Mouse (Mus musculus) bone marrow, adult 2 months (tissue): Measurements from ENCODE around the gene Fhl4. TPM values are rescaled to one million over a fixed set of nuclear protein-coding genes. Genes with fewer than 3 reads are reported as not detected.

ENCODE experiments used
- H3K27ac ChIP-seq: fragments of 200-500 bp; 2 replicates; pipeline ENCODE4 v1.5.1; 2012; ENCODE audit warnings: low read depth, mild to moderate bottlenecking, control low read depth, inconsistent platforms, low read length; ENCODE audit not compliant: control insufficient read depth, poor library complexity, insufficient read depth
- H3K4me1 ChIP-seq: fragments of 200-500 bp; 2 replicates; pipeline ENCODE4 v1.6.1; 2011; ENCODE audit warnings: low read length; ENCODE audit not compliant: control insufficient read depth, insufficient read depth
- H3K4me3 ChIP-seq: fragments of 200-500 bp; replicated peaks from 2 replicates; pipeline ENCODE3; 2011; ENCODE audit warnings: mild to moderate bottlenecking, low read depth, low read length, control low read depth; ENCODE audit not compliant: control insufficient read depth
- CTCF ChIP-seq: fragments of 200-500 bp; IDR thresholded peaks from 2 replicates; pipeline ENCODE4 v1.5.1; 2011; ENCODE audit warnings: low read length, control low read depth; ENCODE audit not compliant: control insufficient read depth, insufficient read depth
- POLR2A ChIP-seq: fragments of 200-500 bp; IDR thresholded peaks from 2 replicates; pipeline ENCODE4 v1.6.1; 2011; ENCODE audit warnings: low read depth, mild to moderate bottlenecking, control low read depth, low read length, borderline replicate concordance; ENCODE audit not compliant: control insufficient read depth
- WGBS: fragments of 180-500 bp; shearing (Covaris S2); methylation state at CpG from one replicate; pipeline ENCODE4 v1.1.7; 2018; 5-methylcytosine and 5-hydroxymethylcytosine counted together
- polyA plus RNA-seq: library from polyadenylated mRNA; stranded (reverse); fragments of >200 nt; gene quantifications from 2 replicates; pipeline ENCODE4 v1.2.4, GENCODE M21; 2011; ENCODE audit warnings: low replicate concordance; ENCODE audit not compliant: missing spikeins, insufficient read depth, insufficient read length

Gene Fhl4
- polyA plus RNA-seq, 1 experiment: 0.45 TPM

DNA sequence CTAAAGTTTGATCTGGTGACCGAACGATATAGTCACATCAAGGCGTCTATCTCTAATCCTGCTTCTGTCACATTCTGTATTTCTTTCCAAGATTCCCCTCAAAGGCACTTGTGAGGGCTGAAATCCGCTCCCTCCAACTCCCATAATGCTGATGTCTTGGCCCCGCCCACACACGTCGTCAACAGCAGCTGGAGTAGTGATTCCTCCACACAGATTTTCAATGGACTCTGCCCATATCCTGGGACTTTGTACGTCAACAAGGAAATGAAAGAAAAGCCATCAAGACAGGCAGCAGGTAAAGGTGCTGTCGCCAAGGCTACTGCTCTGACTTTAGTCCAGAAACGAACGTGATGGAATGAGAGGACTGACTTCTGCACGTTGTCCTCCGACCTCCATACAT lies 22.9 kb upstream of the Fhl4 start:
- Histone ChIP-seq H3K4me3 (no peak overlapping the region), H3K4me1 (peaks cover 1% of the 10 kb centered on the region; the same call in 1 of the 2 replicates), H3K27ac (no peak overlapping the region)
- TF ChIP-seq CTCF (no peak), POLR2A (no peak)
- 87% methylated on average over 13 of the region's 13 CpGs for WGBS

DNA sequence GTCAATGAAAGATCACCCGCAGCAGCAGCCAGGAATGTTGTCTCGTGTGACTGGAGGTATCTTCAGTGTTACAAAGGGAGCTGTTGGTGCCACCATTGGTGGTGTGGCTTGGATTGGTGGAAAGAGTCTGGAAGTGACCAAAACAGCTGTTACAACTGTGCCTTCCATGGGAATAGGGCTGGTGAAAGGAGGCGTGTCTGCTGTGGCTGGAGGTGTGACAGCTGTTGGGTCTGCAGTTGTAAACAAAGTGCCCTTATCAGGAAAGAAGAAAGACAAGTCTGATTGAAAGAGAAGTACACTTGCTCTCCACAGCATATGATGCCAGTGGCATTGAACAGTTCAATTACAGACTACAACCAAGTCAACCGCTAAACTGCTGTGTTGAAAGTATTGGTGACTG lies 12.1 kb upstream of the Fhl4 start:
- Histone ChIP-seq H3K27ac (no peak overlapping the region), H3K4me1 (no peaks in the 10 kb centered on the region), H3K4me3 (no peak overlapping the region)
- 89% methylated on average over 4 of the region's 4 CpGs for WGBS
- TF ChIP-seq POLR2A (no peak), CTCF (no peak)

DNA sequence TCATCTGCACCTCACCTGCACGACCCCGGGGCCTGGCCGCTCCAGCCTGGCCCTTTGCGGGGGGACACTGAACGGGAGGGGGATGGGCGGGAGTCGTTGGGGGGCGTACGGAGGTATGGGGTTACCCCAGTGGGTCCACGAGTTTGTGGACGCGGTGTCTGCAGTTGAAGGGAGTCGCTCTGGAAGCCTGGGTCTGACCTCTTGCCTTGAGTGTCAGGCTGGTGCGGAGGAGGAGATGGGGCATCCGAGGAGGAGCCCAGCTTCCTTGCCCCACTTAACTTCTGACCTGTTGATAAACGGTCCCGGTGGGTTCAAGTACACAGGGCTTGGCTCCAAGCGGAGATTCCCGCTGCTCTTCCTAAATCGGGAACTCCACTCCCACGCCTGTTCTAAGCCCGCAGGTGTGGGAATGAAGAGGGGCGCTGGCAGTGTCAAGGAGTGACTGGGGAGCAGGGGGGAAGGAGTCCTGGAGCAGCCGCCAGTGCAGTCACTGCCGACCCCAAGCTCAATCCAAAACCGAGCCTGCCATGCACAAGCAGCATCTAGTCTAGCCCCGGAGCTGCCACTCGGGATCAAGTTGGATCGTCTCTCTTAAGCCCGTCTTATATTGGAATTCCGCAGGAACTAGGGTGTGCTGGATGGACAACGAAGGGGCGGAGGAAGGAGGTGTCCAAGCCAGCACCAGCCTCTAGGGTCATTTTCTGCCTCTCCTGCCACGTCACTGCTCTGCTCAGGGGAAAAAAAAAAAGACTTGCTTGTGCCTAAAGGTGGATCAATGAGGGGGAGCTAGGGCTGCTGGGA lies 990 bp upstream of the Fhl4 start:
- no peak for TF ChIP-seq POLR2A
- TF ChIP-seq CTCF: no peak
- 1% methylated on average over 34 of the region's 34 CpGs for WGBS
- peak overlapping the region; percentile 67 for H3K4me3 ChIP-seq
- H3K4me1 ChIP-seq: no peaks in the 10 kb centered on the region; the same call in 1 of the 2 replicates
- peak overlapping the region; percentile 71; the same call in 1 of the 2 replicates for H3K27ac ChIP-seq

DNA sequence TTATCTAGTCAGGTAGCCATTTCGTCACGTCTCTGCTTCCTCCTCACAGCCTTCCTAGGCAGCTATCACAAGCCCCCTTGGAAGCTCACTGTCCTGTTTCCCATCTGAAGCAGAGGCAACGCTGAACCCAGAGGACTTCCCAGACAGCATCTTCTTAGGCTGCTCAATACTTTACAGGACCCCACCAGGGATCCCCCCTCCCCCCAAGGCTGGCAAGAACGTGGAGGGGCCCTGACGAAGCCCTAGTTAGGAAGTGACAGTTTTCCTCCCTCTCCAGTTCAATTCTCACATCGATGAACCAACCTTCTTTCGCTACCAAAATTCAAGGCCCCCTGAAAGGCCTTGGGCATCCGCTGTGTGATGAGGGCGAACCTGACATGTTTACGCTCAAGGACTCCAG lies 454 bp downstream of the Fhl4 start:
- no peak for TF ChIP-seq POLR2A
- TF ChIP-seq CTCF: no peak
- under 1% methylated on average over 10 of the region's 10 CpGs for WGBS
- Histone ChIP-seq H3K27ac (peak overlapping the region; percentile 73), H3K4me1 (no peaks in the 10 kb centered on the region; the same call in 1 of the 2 replicates), H3K4me3 (peak overlapping the region; percentile 76)

DNA sequence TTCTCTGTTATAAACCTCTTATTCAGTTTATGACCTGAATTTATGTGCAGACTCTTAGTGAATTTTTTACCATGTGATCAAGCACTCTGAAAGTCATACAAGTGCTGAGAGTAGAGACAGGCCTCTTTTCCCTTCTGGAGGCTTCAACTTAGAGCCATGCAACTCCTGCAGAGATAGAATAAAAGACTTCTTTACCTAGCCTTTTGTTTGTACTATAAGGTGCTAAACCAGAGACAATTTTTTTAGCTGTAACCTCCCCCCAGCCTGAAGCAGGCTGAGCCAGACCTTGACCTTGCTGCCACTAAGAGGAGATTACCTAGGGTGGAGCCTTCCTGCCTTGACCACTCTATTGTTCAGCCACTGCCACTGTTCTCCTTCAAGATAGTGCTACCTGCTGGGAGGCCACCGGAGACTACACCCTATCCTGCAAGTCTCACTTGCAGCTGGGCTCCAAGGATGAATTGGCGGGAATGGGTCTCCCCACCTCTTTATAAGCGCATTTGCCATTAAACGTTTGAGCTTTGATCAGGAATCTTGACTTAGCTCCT lies 30.6 kb downstream of the Fhl4 start:
- H3K27ac ChIP-seq: no peak overlapping the region

DNA sequence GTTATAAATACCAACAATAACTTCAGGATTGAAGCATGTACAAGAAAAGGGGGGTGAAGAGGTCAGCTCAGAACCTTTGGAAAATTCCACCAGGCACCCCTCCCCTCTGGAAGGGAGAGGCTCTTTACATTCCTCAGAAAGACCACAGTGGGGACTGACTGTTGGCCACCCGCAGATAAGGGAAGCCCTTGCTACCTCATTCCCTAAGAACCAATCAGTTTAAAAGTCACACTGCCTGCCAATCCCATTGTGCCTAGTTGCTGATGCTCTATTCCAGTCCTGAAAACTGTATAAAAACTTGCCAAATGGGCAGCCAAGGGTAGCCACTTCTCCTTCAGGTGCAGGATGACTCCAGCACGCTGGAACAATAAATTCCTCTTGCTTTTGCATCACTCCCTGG lies 47.4 kb downstream of the Fhl4 start:
- no peak overlapping the region for H3K27ac ChIP-seq
- TF ChIP-seq CTCF: no peak
- no peak for TF ChIP-seq POLR2A
- no peak overlapping the region for H3K4me3 ChIP-seq
- 78% methylated on average over 2 of the region's 2 CpGs for WGBS
- H3K4me1 ChIP-seq: no peaks in the 10 kb centered on the region

More for the DNA sequence above, 30.6 kb downstream of the Fhl4 start:
- no peak overlapping the region for H3K4me3 ChIP-seq
- TF ChIP-seq POLR2A (no peak), CTCF (no peak)
- H3K4me1 ChIP-seq: no peaks in the 10 kb centered on the region
- 76% methylated on average over 4 of the region's 4 CpGs for whole genome bisulfite sequencing

DNA sequence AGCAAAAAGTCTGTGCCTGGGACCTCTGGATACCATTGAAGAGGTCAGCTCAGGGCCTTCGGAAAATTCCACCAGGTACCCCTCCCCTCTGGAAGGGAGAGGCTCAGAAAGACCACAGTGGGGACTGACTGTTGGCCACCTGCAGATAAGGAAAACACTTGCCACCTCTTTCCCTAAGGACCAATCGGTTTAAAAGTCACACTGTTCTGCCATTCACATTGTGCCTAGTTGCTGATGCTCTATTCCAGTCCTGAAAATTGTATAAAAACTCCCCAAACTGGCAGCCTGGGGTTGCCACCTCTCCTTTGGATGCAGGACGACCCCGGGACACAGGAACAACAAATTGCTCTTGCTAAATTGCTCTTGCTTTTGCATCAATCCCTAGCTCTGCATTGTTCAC lies 49.8 kb downstream of the Fhl4 start:
- H3K27ac ChIP-seq: no peak overlapping the region
- no peak overlapping the region for H3K4me3 ChIP-seq
- TF ChIP-seq CTCF (no peak), POLR2A (no peak)
- H3K4me1 ChIP-seq: no peaks in the 10 kb centered on the region
- WGBS: 45% methylated on average over 4 of the region's 4 CpGs

DNA sequence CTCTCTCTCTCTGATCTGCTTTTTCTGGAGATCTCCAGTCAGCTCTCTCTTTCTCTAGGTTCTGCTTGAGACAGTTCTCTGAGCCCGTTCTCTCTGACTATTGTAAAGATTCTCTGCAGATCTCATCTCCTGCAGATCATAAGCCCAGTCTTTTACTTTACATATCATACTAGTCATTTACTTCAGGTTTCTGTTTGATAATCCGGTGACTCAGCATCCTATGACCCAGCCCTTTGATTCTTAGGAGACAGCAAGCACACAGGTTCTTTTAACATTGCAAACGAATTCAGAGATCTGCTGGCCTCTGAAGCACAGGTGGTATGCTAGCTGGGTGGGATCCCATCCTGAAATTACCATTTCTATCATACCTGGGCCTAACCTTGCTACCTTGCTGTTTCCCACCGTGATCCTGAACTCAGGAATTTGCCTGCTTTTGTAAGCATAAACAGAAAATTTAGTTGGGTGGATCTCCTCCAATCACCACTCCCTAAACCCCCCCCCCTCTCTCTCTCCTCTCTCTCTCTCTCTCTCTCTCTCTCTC lies 51.6 kb downstream of the Fhl4 start:
- TF ChIP-seq POLR2A (no peak), CTCF (no peak)
- H3K4me1 ChIP-seq: no peaks in the 10 kb centered on the region
- no peak overlapping the region for H3K4me3 ChIP-seq
- no peak overlapping the region for H3K27ac ChIP-seq
- WGBS: 41% methylated on average over 4 of the region's 4 CpGs
